Mouse (Mus musculus): ENCODE measurements around the gene Gm9918. TPM values are rescaled to one million over a fixed set of nuclear protein-coding genes. Genes with fewer than 3 reads are reported as not detected.
"Not testable (repeated sequence)": the region's sequence is repeated elsewhere in the genome, so short reads cannot be mapped to it uniquely, and the experiment has no call there.

Gene Gm9918
- 1.1 and 1.4 TPM in 2 replicates for polyA plus RNA-seq (2016; fragmentation: Nextera tagmentation; extraction: Ambion mirVana)

DNA sequence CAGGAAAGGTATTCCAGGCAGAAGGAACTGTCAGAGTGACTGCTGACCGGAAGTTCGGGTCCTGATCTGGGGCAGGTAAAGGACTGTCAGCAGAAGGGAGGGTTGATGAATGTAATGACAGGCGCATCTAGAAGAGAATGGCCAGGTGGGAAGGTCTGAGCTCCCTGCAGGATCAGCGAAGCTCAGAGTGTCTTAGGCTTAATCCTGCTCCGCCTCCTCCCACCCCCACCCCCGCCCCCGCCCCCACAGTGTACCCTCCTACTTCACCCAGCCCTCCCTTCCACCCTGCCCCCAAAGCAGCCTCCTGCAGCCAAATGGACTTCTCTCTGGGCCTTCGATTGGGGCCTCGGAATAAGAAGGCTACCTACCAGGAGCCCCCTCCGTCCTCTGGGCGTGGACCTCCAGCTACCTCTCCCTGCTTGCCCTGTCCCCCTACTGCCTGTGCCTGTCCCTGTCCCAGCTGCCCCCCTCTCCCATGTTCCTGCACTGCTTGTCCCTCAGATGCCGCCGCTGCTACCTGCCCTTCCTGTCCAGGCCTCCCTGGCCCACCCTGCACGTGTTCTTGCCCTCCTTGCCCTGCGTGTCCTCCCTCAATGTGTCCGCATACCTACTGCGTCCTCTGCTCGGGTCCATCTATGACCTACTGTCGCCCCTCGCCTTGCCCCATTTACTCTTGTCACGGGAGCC is at the start of gene Gm9918:
Gm9918 (plus strand) TSS at position 290 of the 687 bp plus-strand sequence.
- H3K36me3 ChIP-seq: no peaks in the 10 kb centered on the region
- DNase-seq (ENCODE audit: low spot score): peak; percentile 58
- H3K27me3 ChIP-seq (ENCODE audit: low read depth, poor library complexity, severe bottlenecking): 0 out of 2 replicates have a peak, but pooled peaks cover 8% of the 10 kb centered on the region
- H3K9me3 ChIP-seq (replicated peaks): no peaks in the 10 kb centered on the region
- peaks cover 28% of the 10 kb centered on the region for H3K4me1 ChIP-seq
- peak within 1 kb of the TSS; percentile 83 for H3K27ac ChIP-seq
- 7% methylated on average over 19 of the region's 21 CpGs for WGBS
- H3K4me3 ChIP-seq: peak within 1 kb of the TSS; percentile 48

GRCm38 (mm10) chr15:102222386-102222785 is 48.0 kb upstream of the Gm9918 start:
- H3K36me3 ChIP-seq: peaks cover 6% of the 10 kb centered on the region
- no peak overlapping the region for H3K27ac ChIP-seq
- H3K27me3 ChIP-seq (ENCODE audit: low read depth, poor library complexity, severe bottlenecking): peaks cover 32% of the 10 kb centered on the region
- WGBS: 71% methylated on average over 10 of the region's 10 CpGs
- H3K9me3 ChIP-seq (replicated peaks): no peaks in the 10 kb centered on the region
- H3K4me1 ChIP-seq: peaks cover 15% of the 10 kb centered on the region
- DNase-seq (ENCODE audit: low spot score): no peak
- H3K4me3 ChIP-seq: no peak overlapping the region

GRCm38 (mm10) chr15:102224186-102224991 is 46.0 kb upstream of the Gm9918 start:
- Histone ChIP-seq H3K36me3 (no peaks in the 10 kb centered on the region), H3K27me3 (ENCODE audit: low read depth, poor library complexity, severe bottlenecking) (peaks cover 32% of the 10 kb centered on the region), H3K4me1 (peaks cover 15% of the 10 kb centered on the region), H3K27ac (peak overlapping the region; percentile 78), H3K9me3 (replicated peaks) (no peaks in the 10 kb centered on the region), H3K4me3 (peak overlapping the region; percentile 58)
- peak; percentile 89 for DNase-seq (ENCODE audit: low spot score)
- WGBS: 3% methylated on average over 43 of the region's 43 CpGs

DNA sequence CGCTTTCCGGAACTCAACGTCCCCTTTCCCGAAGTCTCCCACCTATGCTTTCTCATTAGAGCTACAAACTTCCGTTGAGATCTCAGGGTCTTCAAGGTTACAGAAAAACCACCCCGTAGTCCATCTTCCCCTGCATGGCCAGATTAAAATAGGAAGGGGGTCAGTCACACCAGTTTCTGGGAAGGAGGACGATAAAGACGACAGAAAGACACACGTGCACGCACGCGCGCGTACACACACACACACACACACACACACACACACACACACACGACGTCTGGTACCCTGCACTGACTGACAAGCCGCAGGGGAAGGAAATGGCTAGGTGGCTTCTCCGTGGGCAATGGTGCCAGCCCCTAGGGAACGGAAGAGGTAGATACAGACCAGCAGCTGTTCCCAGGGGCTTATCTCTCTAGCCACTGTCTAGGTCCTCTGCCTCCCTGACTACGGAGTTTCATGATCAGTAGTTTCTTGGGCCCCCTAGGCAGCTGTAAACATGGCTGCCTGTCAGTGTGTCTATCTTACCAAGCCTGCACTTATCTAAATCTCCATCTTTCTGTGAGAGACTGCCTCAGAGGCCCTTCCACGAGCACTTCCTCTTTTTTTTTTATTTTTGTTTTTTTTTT is 45.3 kb upstream of the Gm9918 start:
- no peak for DNase-seq (ENCODE audit: low spot score)
- 19% methylated on average over 21 of the region's 21 CpGs for WGBS
- H3K27me3 ChIP-seq (ENCODE audit: low read depth, poor library complexity, severe bottlenecking): peaks cover 32% of the 10 kb centered on the region
- H3K36me3 ChIP-seq: no peaks in the 10 kb centered on the region
- peak overlapping the region; percentile 78 for H3K27ac ChIP-seq
- H3K4me1 ChIP-seq: peaks cover 15% of the 10 kb centered on the region
- peak overlapping the region; percentile 58 for H3K4me3 ChIP-seq
- H3K9me3 ChIP-seq (replicated peaks): no peaks in the 10 kb centered on the region

DNA sequence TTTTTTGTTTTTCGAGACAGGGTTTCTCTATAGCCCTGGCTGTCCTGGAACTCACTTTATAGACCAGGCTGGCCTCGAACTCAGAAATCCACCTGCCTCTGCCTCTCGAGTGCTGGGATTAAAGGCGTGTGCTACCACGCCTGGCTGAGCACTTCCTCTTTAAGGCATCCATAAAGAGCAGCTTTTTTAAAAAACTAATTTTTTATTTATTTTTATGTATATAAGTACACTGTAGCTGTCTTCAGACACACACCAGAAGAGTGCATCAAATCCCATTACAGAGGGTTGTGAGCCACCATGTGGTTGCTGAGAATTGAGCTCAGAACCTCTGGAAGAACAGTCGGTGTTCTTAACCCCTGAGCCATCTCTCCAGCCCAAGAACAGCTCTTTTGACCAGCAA is 44.7 kb upstream of the Gm9918 start:
- H3K36me3 ChIP-seq; H3K27ac ChIP-seq; H3K9me3 ChIP-seq (replicated peaks); DNase-seq (ENCODE audit: low spot score); H3K4me3 ChIP-seq: not testable (repeated sequence)
- 78% methylated on average over 6 of the region's 6 CpGs for WGBS
- H3K4me1 ChIP-seq: peaks cover 15% of the 10 kb centered on the region
- H3K27me3 ChIP-seq (ENCODE audit: low read depth, poor library complexity, severe bottlenecking): peaks cover 32% of the 10 kb centered on the region

- peaks cover 46% of the 10 kb centered on the region for H3K4me1 ChIP-seq
- H3K9me3 ChIP-seq (replicated peaks): no peaks in the 10 kb centered on the region
- no peak for DNase-seq (ENCODE audit: low spot score)
- H3K27ac ChIP-seq: no peak overlapping the region
- no peak overlapping the region for H3K4me3 ChIP-seq
- H3K27me3 ChIP-seq (ENCODE audit: low read depth, poor library complexity, severe bottlenecking): no peaks in the 10 kb centered on the region
- 82% methylated on average over 17 of the region's 17 CpGs for WGBS
- H3K36me3 ChIP-seq: peaks cover 24% of the 10 kb centered on the region
These were observed 39.7 kb upstream of the Gm9918 start for GRCm38 (mm10) chr15:102230408-102231321.

DNA sequence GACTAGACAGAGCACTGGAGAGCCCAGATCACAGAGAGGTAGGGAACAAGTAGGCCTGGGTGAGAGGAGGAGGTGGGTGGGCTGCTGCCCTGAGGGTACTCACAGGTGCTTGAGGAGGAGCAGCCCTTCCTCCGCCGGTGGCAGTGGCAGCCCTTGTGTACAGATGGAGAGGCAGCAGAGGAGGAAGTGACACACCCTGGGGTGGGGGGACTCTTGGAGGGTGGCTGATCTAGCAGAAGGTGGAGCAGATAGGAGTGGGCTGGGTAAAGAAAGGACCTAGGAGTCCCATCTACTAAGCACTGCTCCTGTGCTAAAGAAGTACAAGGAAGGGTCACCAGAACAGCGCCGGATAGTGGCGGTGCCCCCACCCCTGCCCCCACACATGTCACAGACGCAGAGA is 38.6 kb upstream of the Gm9918 start, which contains the start of gene Itgb7:
Itgb7 (minus strand) TSS at position 197 of the 400 bp plus-strand sequence.
- 0 out of 2 replicates have a peak within 1 kb of the TSS, but pooled peaks have one; percentile 36 for H3K27ac ChIP-seq
- peaks cover 34% of the 10 kb centered on the region for H3K36me3 ChIP-seq
- no peaks in the 10 kb centered on the region for H3K9me3 ChIP-seq (replicated peaks)
- WGBS: 45% methylated on average over 6 of the region's 6 CpGs
- peaks cover 54% of the 10 kb centered on the region for H3K4me1 ChIP-seq
- DNase-seq (ENCODE audit: low spot score): no peak
- H3K4me3 ChIP-seq: no peak within 1 kb of the TSS
- no peaks in the 10 kb centered on the region for H3K27me3 ChIP-seq (ENCODE audit: low read depth, poor library complexity, severe bottlenecking)

DNA sequence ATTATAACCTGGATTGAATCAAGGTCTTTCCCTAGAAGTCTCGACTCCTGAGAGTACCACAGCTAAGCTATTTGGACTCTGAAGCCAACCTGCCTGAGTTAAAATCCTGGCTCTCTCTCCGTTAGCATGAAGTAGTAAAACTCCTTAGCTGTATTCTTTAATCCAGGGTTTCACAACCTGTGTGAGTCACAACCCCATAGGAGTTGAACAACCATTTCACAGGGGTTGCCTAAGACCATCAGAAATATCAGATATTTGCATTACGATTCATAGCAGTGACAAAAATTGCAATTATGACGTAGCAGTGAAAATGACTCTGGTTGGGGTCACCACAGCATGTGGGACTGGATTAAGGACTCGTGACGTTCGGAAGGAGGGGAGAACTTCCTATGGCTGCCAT is 37.6 kb upstream of the Gm9918 start:
- Histone ChIP-seq H3K4me1 (peaks cover 54% of the 10 kb centered on the region), H3K27me3 (ENCODE audit: low read depth, poor library complexity, severe bottlenecking) (no peaks in the 10 kb centered on the region), H3K4me3 (no peak overlapping the region), H3K9me3 (replicated peaks) (no peaks in the 10 kb centered on the region), H3K36me3 (peaks cover 44% of the 10 kb centered on the region), H3K27ac (no peak overlapping the region)
- 85% methylated on average over 7 of the region's 7 CpGs for WGBS
- no peak for DNase-seq (ENCODE audit: low spot score)

DNA sequence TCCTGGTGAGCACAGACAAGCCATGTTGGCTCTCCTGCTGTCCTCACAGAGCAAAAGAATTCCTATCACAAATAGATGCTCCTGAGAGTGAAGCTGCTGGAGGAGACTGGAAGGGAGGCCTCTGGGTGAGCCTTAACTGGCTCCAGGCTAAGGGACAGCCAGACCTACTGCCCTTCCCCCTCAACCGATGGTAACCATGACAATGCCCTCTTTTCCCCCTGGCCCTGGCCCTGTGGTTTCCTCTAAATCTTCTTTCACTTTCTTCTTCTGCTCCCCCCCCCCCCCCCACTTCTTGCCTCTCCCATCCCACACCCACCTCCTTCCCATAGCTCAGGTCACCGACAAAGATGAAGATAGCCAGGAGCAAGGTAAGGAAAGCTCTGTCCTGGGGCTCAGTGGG is 36.5 kb upstream of the Gm9918 start:
- no peak for DNase-seq (ENCODE audit: low spot score)
- WGBS: 22% methylated on average over 2 of the region's 2 CpGs
- peaks cover 55% of the 10 kb centered on the region for H3K36me3 ChIP-seq
- no peaks in the 10 kb centered on the region for H3K9me3 ChIP-seq (replicated peaks)
- 0 out of 2 replicates have a peak overlapping the region, but pooled peaks have one; percentile 2 for H3K27ac ChIP-seq
- H3K4me1 ChIP-seq: peaks cover 54% of the 10 kb centered on the region
- H3K27me3 ChIP-seq (ENCODE audit: low read depth, poor library complexity, severe bottlenecking): no peaks in the 10 kb centered on the region
- H3K4me3 ChIP-seq: no peak overlapping the region

DNA sequence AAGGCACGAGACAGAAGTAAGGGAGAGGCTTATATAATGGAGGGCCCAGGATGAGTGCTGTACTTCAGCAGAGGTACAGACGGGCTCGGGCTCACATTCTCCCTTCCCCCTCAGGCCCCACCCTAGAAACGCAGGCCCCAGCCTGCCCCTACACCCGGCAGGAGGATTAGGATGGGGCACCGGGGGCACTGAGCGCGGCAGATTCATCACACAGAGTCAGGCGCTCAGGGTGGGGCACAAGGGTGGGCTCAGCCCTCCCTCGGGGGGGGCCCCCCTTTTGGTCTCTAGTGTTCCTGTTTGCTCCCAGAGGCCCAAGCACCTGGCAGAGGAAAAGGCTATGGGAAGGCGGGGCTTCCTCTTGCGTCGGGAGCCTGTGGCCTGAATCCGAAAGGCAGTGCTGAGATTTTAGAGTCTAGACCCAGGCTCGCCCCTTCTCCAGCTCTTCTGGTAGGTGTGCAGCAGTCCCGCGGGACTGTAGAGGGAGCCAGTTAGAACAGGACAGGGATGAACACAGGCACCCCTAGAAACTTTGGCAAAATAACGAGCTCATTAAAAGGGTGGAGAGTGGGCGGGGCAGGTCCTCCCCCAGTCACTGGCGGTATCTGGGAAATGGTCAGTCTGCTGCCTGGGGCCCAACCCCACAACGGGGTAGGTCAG is 34.9 kb upstream of the Gm9918 start:
- Histone ChIP-seq H3K4me3 (peak overlapping the region; percentile 23), H3K27me3 (ENCODE audit: low read depth, poor library complexity, severe bottlenecking) (no peaks in the 10 kb centered on the region), H3K4me1 (peaks cover 62% of the 10 kb centered on the region), H3K36me3 (peaks cover 71% of the 10 kb centered on the region), H3K27ac (peak overlapping the region; percentile 71), H3K9me3 (replicated peaks) (no peaks in the 10 kb centered on the region)
- DNase-seq (ENCODE audit: low spot score): no peak
- 40% methylated on average over 21 of the region's 21 CpGs for WGBS

- Histone ChIP-seq H3K27ac (no peak overlapping the region), H3K27me3 (ENCODE audit: low read depth, poor library complexity, severe bottlenecking) (no peaks in the 10 kb centered on the region), H3K9me3 (replicated peaks) (no peaks in the 10 kb centered on the region), H3K4me3 (no peak overlapping the region), H3K4me1 (peaks cover 65% of the 10 kb centered on the region), H3K36me3 (peaks cover 98% of the 10 kb centered on the region)
- 92% methylated on average over 14 of the region's 14 CpGs for WGBS
- DNase-seq (ENCODE audit: low spot score): no peak
These were observed 31.7 kb upstream of the Gm9918 start for GRCm38 (mm10) chr15:102238543-102239259.
